Mouse (Mus musculus) layer of hippocampus, adult 2 months (tissue): ENCODE results near the gene Cfc1. TPM values are rescaled to one million over a fixed set of nuclear protein-coding genes. Genes with fewer than 3 reads are reported as not detected.

Experiments
- DNase-seq, 2 experiments: peaks; one replicate each; pipeline ENCODE4 v3.0.0; 2022; ENCODE audit warnings: low spot score in 2 of 2
- H3K27ac ChIP-seq: fragments of 200-600 bp; 2 replicates; pipeline ENCODE4 v1.8.1; 2022
- H3K4me3 ChIP-seq: fragments of 200-600 bp; 2 replicates; pipeline ENCODE4 v1.8.1; 2022; ENCODE audit warnings: mild to moderate bottlenecking
- CTCF ChIP-seq: fragments of 200-600 bp; conservative IDR thresholded peaks from 2 replicates; pipeline ENCODE4 v1.8.1; 2022; ENCODE audit warnings: antibody characterized with exemption, mild to moderate bottlenecking, moderate library complexity
- total RNA-seq, 2 experiments: library from RNA; stranded (reverse); gene quantifications; 2 replicates each; pipeline ENCODE4 v1.2.3; 2021

Cfc1 gene
- total RNA-seq, 2 experiments from 2014 or later, result 0.36 TPM; not detected in 1

DNA sequence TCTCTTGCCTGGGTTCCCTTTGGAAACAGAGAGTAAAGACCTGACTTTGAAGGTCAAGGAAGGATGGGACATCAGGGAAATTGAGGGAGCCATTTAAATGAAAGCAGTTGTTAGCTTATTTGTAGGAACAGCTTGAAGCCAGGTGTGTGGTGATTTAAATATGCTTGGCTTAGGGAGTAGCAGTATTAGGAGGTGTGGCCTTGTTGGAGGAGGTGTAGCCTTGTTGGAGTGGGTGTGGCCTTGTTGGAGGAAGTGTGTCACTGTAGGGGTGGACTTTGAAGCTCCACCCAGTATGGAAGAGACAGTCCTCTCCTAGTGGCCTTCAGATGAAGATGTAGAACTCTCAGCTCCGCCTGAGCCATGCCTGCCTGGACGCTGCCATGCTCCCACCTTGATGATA lies 34.4 kb downstream of the Cfc1 start:
- Histone ChIP-seq H3K27ac (no peak overlapping the region), H3K4me3 (no peak overlapping the region)
- DNase-seq, result no peak
- TF ChIP-seq CTCF, result no peak

DNA sequence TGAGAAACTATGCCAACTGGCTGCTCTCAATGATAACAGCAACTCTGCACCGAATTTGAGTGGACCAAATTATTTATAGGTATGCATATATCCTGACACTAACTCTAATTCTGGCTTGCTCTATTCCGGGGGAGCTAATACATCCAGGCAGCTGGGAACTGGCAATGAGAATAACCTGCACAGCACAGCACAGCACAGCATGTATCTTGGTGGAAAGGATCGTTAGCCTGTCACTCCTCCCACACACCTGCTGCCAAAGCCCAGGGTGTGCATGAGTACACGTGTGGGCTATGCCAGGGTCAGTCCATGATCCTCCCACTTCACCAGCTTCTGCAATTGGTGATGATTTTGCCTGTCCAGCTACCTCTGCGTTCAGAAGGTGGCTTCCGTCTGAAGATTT lies 36.0 kb downstream of the Cfc1 start:
- TF ChIP-seq CTCF, result no peak

DNA sequence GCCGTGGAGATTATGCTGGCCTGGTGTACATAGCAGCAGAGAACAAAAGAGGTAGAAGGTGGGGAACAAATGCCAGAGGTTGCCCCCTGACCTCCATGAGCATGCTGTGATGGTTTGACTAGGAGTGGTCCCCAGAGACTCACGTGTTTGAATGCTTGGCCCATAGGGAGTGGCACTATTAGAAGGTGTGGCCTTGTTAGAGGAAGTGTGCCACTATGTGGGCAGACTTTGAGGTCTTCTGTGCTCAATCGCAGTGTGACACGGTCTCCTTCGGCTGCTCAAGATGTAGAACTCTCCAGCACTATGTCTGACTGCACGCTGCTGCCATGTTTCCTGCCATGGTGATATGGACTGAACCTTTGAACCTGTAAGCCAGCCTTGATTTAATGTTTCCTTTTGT lies 37.8 kb downstream of the Cfc1 start:
- TF ChIP-seq CTCF, result no peak
- no peak for DNase-seq
- H3K4me3 ChIP-seq, result no peak overlapping the region

More for the DNA sequence above, 36.0 kb downstream of the Cfc1 start:
- Histone ChIP-seq H3K27ac (peak overlapping the region; percentile 72), H3K4me3 (no peak overlapping the region)
- DNase-seq, result peak; percentile 43 to 55

DNA sequence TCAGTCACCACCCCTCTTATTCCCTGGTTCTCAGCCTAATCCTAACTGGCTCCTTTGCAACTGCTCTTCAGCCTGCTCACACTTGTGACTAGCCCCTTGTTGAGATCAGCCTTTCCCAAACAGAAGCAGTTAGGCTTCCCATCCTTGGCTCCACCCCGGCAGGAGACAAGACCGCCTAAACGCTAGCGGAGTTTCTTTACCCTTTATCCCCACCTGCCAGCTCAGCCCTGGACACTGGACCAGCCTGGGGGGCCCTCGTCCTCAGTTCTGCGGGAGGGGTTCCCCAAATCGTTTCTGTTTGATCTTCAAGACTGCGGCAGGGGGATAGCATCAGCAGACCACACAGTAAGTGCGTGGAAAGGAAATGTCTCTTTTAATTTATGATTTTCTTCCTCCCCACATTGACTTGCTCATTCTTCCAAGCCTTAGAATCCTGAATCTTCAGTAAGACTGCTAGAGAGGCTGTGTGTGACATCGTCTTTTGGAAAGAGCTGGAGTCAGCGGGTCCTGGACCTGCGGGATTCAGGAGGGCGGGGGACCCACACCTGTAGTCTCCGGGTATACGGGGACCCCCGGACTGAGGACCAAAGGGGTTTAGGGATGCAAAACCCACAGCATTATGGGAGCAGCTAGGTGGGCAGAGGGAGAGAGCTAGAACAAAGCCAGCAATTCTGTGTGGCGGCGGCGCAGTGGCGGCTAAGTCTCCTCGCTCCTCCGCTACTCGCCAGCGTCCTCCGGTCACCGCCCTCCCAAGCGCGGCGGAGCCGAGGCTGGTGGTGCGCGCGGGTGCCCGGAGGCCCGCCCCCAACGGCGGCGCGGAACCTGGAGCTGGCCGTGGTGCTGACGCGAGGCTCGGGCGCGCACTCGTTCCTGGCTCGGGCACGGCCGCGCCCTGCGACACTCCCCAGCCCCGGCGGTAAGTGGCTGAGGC lies 43.7 kb downstream of the Cfc1 start, which contains the start of gene Amer3:
Gene Amer3, plus strand, starts transcription at position 807 of the 931 bp plus-strand sequence.
- Histone ChIP-seq H3K27ac (peak within 1 kb of the TSS; percentile 97), H3K4me3 (peak within 1 kb of the TSS; percentile 68)
- TF ChIP-seq CTCF, result no peak
- DNase-seq, result peak; percentile 77 to 87

More for the DNA sequence above, 37.8 kb downstream of the Cfc1 start:
- H3K27ac ChIP-seq, result no peak overlapping the region

DNA sequence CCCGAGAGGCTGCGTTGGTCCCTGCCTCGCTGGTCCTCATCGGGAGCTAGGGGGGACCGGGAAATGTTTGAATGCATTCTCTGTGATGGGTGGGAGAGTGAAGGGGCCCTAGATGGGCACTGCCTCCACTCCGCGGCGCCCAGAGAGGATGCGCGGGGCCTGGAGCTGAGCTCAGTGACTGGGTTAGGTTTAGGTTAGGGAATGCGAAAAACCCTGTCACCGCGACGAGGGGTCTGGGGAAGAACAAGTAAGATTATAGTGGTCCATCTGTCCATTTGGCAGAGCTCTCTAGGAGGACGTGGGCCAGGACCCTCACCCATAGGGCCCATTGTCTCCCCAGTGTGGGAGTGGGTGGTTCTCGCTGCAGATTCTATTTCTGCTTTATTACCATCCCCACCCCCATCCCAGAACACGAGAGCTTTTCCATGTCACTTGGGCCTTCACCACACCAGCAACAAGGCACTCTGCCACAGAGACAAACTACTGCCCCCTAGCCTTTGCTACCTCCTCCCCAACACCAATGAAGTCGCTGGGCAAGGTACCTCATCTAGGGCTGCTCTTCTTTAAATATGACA lies 44.4 kb downstream of the Cfc1 start:
- peak; percentile 39 to 50 for DNase-seq
- H3K27ac ChIP-seq, result peak overlapping the region; percentile 97
- peak; percentile 31 for TF ChIP-seq CTCF
- H3K4me3 ChIP-seq, result peak overlapping the region; percentile 68

DNA sequence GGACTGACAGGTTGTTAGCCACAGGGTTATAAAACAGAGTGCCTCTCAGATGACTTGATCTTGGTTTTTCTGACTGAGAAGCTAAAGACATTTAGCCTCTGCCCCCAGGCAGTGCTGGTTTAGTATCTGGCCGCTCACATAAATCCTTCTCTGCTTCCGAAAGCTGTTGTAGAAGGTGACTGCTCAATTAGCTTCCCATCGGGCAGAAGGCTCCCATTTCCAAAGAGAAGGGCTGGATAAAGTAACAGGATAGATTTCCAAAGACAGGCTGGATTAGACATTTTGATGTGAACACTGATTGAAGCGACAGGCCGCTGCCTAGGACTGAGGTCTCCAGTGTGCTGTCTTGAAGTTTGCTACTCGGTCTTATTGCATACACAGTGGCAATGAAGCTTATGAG lies 46.8 kb downstream of the Cfc1 start:
- Histone ChIP-seq H3K27ac (peak overlapping the region; percentile 84), H3K4me3 (peak overlapping the region; percentile 43)
- DNase-seq, result no peak
- TF ChIP-seq CTCF, result no peak

DNA sequence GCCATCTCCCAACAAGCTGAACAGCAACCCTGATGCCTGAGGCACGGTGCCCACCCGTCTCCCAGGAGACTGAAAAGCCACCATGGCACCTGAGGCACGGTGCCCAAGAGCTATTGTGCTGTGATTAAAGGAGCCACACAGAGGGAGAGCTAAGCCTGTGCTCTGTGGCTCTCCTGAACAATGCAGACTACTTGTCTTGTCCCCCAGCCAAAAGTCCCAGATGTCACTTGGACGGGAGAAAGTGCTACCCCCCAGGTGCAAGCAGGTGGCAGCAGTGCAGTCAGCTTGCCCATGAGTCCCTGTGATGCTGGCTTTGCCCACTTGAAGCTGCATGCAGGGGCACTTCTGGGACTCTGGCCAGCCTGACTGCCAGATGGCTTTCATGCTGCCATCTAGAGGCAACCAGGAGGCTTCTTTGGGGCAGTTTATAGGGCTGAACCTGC lies 48.4 kb downstream of the Cfc1 start:
- Histone ChIP-seq H3K27ac (peak overlapping the region; percentile 84), H3K4me3 (peak overlapping the region; percentile 43)
- peak; percentile 81 to 82 for DNase-seq
- TF ChIP-seq CTCF, result peak; percentile 64

DNA sequence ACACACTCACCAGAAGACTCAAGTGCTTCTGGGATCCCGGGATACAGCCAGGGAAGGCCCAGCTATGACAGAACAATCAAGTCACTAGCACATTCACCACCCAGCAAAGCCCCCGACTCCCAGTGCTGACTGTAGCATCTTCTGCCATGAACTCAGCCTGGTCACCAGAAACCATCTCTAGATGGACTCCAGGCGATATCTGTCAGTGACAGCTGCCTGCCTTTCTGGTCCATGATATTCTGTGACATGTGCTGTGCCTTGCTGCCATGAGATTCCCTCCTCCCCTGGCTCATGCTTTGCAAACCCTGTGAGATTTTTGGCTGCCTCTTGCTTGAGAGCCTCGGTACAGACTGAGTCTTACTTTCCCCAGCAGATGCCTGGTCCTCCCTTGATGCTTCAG lies 49.3 kb downstream of the Cfc1 start:
- no peak for TF ChIP-seq CTCF
- no peak for DNase-seq
- Histone ChIP-seq H3K27ac (peak overlapping the region; percentile 84), H3K4me3 (no peak overlapping the region)

DNA sequence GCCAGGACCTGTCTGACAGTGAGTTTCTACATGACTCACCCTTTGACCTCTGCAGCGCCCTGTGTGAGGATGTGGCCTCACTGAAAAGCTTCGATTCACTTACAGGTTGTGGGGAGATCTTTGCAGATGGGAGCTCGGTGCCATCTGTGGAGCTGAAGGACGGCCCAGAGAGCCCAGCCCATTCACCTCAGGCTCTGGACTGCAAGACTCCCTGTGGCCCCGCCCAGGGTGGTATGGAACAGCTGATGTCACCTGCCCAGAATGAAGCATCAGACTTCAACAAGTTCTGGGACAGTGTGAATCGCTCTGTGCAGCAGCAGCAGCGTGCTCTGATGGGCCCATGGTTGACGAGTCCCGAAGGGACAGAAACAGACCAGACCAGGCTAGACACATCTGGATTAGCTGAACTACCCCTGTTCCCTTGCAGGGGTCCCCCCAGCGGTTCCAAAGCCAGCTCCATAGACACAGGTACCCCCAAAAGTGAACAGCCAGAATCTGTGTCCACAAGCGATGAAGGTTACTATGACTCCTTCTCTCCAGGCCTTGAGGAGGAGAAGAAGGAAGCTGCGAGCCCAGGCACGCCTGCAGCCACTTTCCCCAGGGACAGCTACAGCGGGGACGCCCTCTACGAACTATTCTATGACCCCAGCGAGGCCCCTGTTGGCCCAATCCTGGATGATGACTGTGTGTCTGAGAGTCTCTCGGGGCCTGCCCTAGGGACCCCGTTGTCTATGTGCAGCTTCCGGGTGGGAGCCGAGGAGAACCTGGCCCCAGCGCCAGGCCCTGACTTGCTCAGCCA lies 52.0 kb downstream of the Cfc1 start:
- no peak for DNase-seq
- Histone ChIP-seq H3K27ac (no peak overlapping the region), H3K4me3 (no peak overlapping the region)
- TF ChIP-seq CTCF, result no peak

Other genes with a start within 250 kb of the Cfc1 start
- gene Ccdc115, start 96.0 kb upstream of the Cfc1 start, total RNA-seq, result 10 to 100 TPM; 19.2 to 20.3 TPM
- 10 to 100 TPM; 34.5 to 36.6 TPM for gene Imp4, start 95.8 kb upstream of the Cfc1 start, total RNA-seq
- 1 to 10 TPM; 5.0 to 6.3 TPM for gene Ptpn18, start 75.9 kb upstream of the Cfc1 start, total RNA-seq
- not detected for gene Prss39, start 37.2 kb upstream of the Cfc1 start, total RNA-seq
- not detected for gene Prss40, start 25.3 kb downstream of the Cfc1 start, total RNA-seq
- gene Amer3, start 44.0 kb downstream of the Cfc1 start, total RNA-seq, result 10 to 100 TPM; 41.0 to 43.8 TPM